Mouse (Mus musculus) lung, embryonic 14.5 days (tissue): ENCODE measurements around the gene Ccdc170. TPM values are rescaled to one million over a fixed set of nuclear protein-coding genes. Genes with fewer than 3 reads are reported as not detected.

Source experiments
- ATAC-seq: fragments of 200-750 bp; cut with Nextera tagmentation; 2 replicates; pipeline ENCODE4 v1.8.0; 2017; ENCODE audit warnings: mild to moderate bottlenecking, moderate TSS enrichment, moderate library complexity; ENCODE audit not compliant: insufficient read depth
- DNase-seq: peaks from one replicate; pipeline ENCODE4 v3.0.0-alpha.2; 2015
- H3K27ac ChIP-seq: fragments of 300-500 bp; sonication (generic); 2 replicates; pipeline ENCODE4 v1.5.1; 2014; ENCODE audit warnings: low read depth, mild to moderate bottlenecking, moderate library complexity
- H3K27me3 ChIP-seq: fragments of 300-500 bp; sonication (generic); 2 replicates; pipeline ENCODE4 v1.6.1; 2014; ENCODE audit warnings: low read length, control low read depth; ENCODE audit not compliant: insufficient read depth
- H3K36me3 ChIP-seq: fragments of 300-500 bp; sonication (generic); 2 replicates; pipeline ENCODE4 v1.6.1; 2014; ENCODE audit warnings: control low read depth; ENCODE audit not compliant: insufficient read depth
- H3K4me1 ChIP-seq: fragments of 300-500 bp; sonication (generic); 2 replicates; pipeline ENCODE4 v1.6.1; 2014; ENCODE audit warnings: antibody characterized with exemption, control low read depth; ENCODE audit not compliant: insufficient read depth
- H3K4me2 ChIP-seq: fragments of 300-500 bp; sonication (generic); 2 replicates; pipeline ENCODE4 v1.6.1; 2014; ENCODE audit warnings: mild to moderate bottlenecking
- H3K4me3 ChIP-seq: fragments of 300-500 bp; sonication (generic); 2 replicates; pipeline ENCODE4 v1.5.1; 2014; ENCODE audit warnings: low read depth, low read length
- H3K9ac ChIP-seq: fragments of 300-500 bp; sonication (generic); 2 replicates; pipeline ENCODE4 v1.6.1; 2014
- H3K9me3 ChIP-seq: fragments of 300-500 bp; sonication (generic); 2 replicates; pipeline ENCODE4 v1.6.1; 2016; ENCODE audit warnings: low read depth, low read length, control low read depth
- CTCF ChIP-seq: IDR thresholded peaks from 2 replicates; pipeline ENCODE4 v1.5.1; 2016; ENCODE audit warnings: antibody characterized with exemption, low read depth
- WGBS: fragments of 180-500 bp; shearing (Covaris S2); extraction: QIAGEN DNeasy Blood & Tissue Kit; methylation state at CpG from one replicate; pipeline ENCODE4 v1.1.7; 2014; 5-methylcytosine and 5-hydroxymethylcytosine counted together
- polyA plus RNA-seq: library from polyadenylated mRNA; unstranded; fragments of >200 nt; fragmentation: Nextera tagmentation; extraction: Ambion mirVana; gene quantifications from 2 replicates; pipeline ENCODE4 v1.2.1, GENCODE M21; 2014

Ccdc170 gene
- polyA plus RNA-seq, 1 experiment from 2014 or later, result 0.12 TPM

GRCm38 (mm10) chr10:4520394-4521102 lies 38.2 kb downstream of the Ccdc170 start:
- H3K36me3 ChIP-seq, result no peaks in the 10 kb centered on the region
- DNase-seq (peak; percentile 17), ATAC-seq (no peak)
- no peaks in the 10 kb centered on the region for H3K9me3 ChIP-seq
- no peaks in the 10 kb centered on the region for H3K27me3 ChIP-seq
- no peaks in the 10 kb centered on the region for H3K4me1 ChIP-seq
- no peak overlapping the region for H3K9ac ChIP-seq
- 47% methylated on average over 6 of the region's 6 CpGs for WGBS
- H3K4me2 ChIP-seq, result no peak overlapping the region
- no peak overlapping the region for H3K27ac ChIP-seq
- peak; percentile 22; the same call in 1 of the 2 replicates for TF ChIP-seq CTCF
- H3K4me3 ChIP-seq, result no peak overlapping the region

GRCm38 (mm10) chr10:4522116-4522515 lies 39.8 kb downstream of the Ccdc170 start:
- Histone ChIP-seq H3K4me1 (no peaks in the 10 kb centered on the region), H3K36me3 (no peaks in the 10 kb centered on the region), H3K4me2 (no peak overlapping the region), H3K27ac (no peak overlapping the region), H3K27me3 (no peaks in the 10 kb centered on the region), H3K9ac (no peak overlapping the region), H3K9me3 (no peaks in the 10 kb centered on the region), H3K4me3 (no peak overlapping the region)
- DNase-seq (no peak), ATAC-seq (no peak)
- TF ChIP-seq CTCF, result peak; percentile 17; the same call in 1 of the 2 replicates
- 89% methylated on average over 3 of the region's 3 CpGs for WGBS

GRCm38 (mm10) chr10:4523078-4523477 lies 40.8 kb downstream of the Ccdc170 start:
- ATAC-seq (no peak), DNase-seq (no peak)
- H3K4me2 ChIP-seq, result no peak overlapping the region
- no peaks in the 10 kb centered on the region for H3K4me1 ChIP-seq
- H3K27me3 ChIP-seq, result no peaks in the 10 kb centered on the region
- TF ChIP-seq CTCF, result no peak
- no peak overlapping the region for H3K27ac ChIP-seq
- H3K4me3 ChIP-seq, result no peak overlapping the region
- 67% methylated on average over 4 of the region's 4 CpGs for WGBS
- no peaks in the 10 kb centered on the region for H3K9me3 ChIP-seq
- no peak overlapping the region for H3K9ac ChIP-seq
- no peaks in the 10 kb centered on the region for H3K36me3 ChIP-seq

- Histone ChIP-seq H3K4me3 (no peak overlapping the region), H3K27ac (no peak overlapping the region), H3K9me3 (no peaks in the 10 kb centered on the region), H3K27me3 (no peaks in the 10 kb centered on the region), H3K4me2 (no peak overlapping the region), H3K9ac (no peak overlapping the region), H3K36me3 (no peaks in the 10 kb centered on the region), H3K4me1 (no peaks in the 10 kb centered on the region)
- DNase-seq, result peak; percentile 3
- TF ChIP-seq CTCF, result no peak
- no peak for ATAC-seq
- 54% methylated on average over 7 of the region's 7 CpGs for WGBS
Measured at GRCm38 (mm10) chr10:4528043-4528442, 45.7 kb downstream of the Ccdc170 start.

GRCm38 (mm10) chr10:4530638-4531235 lies 48.4 kb downstream of the Ccdc170 start:
- no peak for ATAC-seq
- Histone ChIP-seq H3K4me1 (no peaks in the 10 kb centered on the region), H3K9ac (no peak overlapping the region), H3K4me3 (no peak overlapping the region), H3K9me3 (no peaks in the 10 kb centered on the region), H3K27ac (no peak overlapping the region), H3K27me3 (no peaks in the 10 kb centered on the region), H3K36me3 (no peaks in the 10 kb centered on the region), H3K4me2 (no peak overlapping the region)
- WGBS, result 81% methylated on average over 9 of the region's 9 CpGs
- no peak for TF ChIP-seq CTCF
- no peak for DNase-seq

GRCm38 (mm10) chr10:4531933-4532332 lies 49.6 kb downstream of the Ccdc170 start:
- Histone ChIP-seq H3K27me3 (no peaks in the 10 kb centered on the region), H3K4me2 (no peak overlapping the region), H3K9me3 (no peaks in the 10 kb centered on the region), H3K9ac (no peak overlapping the region), H3K4me1 (no peaks in the 10 kb centered on the region), H3K36me3 (no peaks in the 10 kb centered on the region), H3K4me3 (no peak overlapping the region), H3K27ac (no peak overlapping the region)
- 56% methylated on average over 6 of the region's 6 CpGs for WGBS
- TF ChIP-seq CTCF, result no peak
- no peak for ATAC-seq
- DNase-seq, result no peak

GRCm38 (mm10) chr10:4532731-4533130 lies 50.4 kb downstream of the Ccdc170 start:
- DNase-seq (no peak), ATAC-seq (no peak)
- Histone ChIP-seq H3K36me3 (no peaks in the 10 kb centered on the region), H3K27me3 (no peaks in the 10 kb centered on the region), H3K9me3 (no peaks in the 10 kb centered on the region), H3K4me3 (no peak overlapping the region), H3K9ac (no peak overlapping the region), H3K4me1 (no peaks in the 10 kb centered on the region), H3K27ac (no peak overlapping the region), H3K4me2 (no peak overlapping the region)
- TF ChIP-seq CTCF, result no peak
- WGBS, result 63% methylated on average over 6 of the region's 6 CpGs
